ENCODE assay signal across 23 mouse cellular contexts in the genomic region with DNA sequence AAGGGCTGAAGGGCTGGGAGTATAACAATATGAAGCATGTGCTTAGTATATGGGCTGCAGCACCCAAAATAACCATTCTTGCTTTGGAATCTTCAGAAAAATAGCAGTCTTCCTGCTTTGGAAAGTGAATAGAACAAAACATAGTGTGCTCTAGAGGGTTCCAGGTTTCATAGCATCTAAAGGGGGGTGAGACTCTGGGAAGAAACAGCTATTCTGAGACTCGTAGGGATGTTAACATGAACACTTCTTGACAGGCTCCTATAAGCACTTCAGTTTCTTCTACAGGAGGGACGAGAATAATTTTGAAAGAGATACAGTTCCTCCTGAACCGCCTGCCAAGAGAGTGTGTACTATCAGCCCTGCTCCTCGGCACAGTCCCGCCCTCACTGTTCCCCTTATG. TPM values are rescaled to one million over a fixed set of nuclear protein-coding genes. Genes with fewer than 3 reads are reported as not detected.
DNase-seq lines count a peak whose midpoint lies in the region; ATAC-seq and TF ChIP-seq lines count a peak whose summit lies in the region.
"Had no signal": no experiment of that assay in that cellular context is flagged by ENCODE, and none has a peak within 500 bp of the region (broad histone marks: within the 10 kb centered on the region; RNA-seq: fewer than 3 reads in every experiment).

No protein-coding gene starts in this region.

- peaks cover 62% of the 10 kb centered on the region for H3K36me3 ChIP-seq in midbrain, embryonic 12.5 days
- H3K36me3 ChIP-seq in midbrain, embryonic 11.5 days (ENCODE audit: control insufficient read depth, insufficient read depth, low read length): peaks cover 3% of the 10 kb centered on the region; the same call in 1 of the 2 replicates

- no peaks in the 10 kb centered on the region for H3K27me3 ChIP-seq in midbrain, embryonic 12.5 days
- no peaks in the 10 kb centered on the region for H3K27me3 ChIP-seq in midbrain, embryonic 11.5 days (ENCODE audit: control insufficient read depth, insufficient read depth, low read length)
- H3K27me3 ChIP-seq: embryonic facial prominence, embryonic 13.5 days; embryonic facial prominence, embryonic 15.5 days; forebrain, embryonic 13.5 days; forebrain, embryonic 15.5 days had no signal

- TF ChIP-seq POLR2A in cortical plate, adult 2 months (IDR thresholded peaks at IDR 0.05; ENCODE audit: extremely low read depth, insufficient read depth, low read length): no peak

- no peak overlapping the region for H3K9ac ChIP-seq in midbrain, embryonic 12.5 days (replicated peaks)
- H3K9ac ChIP-seq in midbrain, embryonic 11.5 days (ENCODE audit: low read length): no peak overlapping the region
- H3K9ac ChIP-seq: embryonic facial prominence, embryonic 13.5 days; embryonic facial prominence, embryonic 15.5 days; forebrain, embryonic 13.5 days; forebrain, embryonic 15.5 days; forebrain, postnatal 0 days had no signal

- peak overlapping the region; percentile 44; the same call in 1 of the 2 replicates for H3K27ac ChIP-seq in layer of hippocampus, adult 2 months
- H3K27ac ChIP-seq in midbrain, embryonic 12.5 days (replicated peaks): 0 out of 2 replicates have a peak overlapping the region, but pooled peaks have one; percentile 3
- no peak overlapping the region for H3K27ac ChIP-seq in midbrain, embryonic 11.5 days (ENCODE audit: low read depth, low read length)
- H3K27ac ChIP-seq in cortical plate, adult 2 months (ENCODE audit: insufficient read depth, low read length): peak overlapping the region; percentile 76; the same call in 1 of the 2 replicates
- H3K27ac ChIP-seq: embryonic facial prominence, embryonic 13.5 days; embryonic facial prominence, embryonic 15.5 days; forebrain, embryonic 13.5 days; forebrain, embryonic 15.5 days had no signal

- ATAC-seq in midbrain, embryonic 12.5 days (ENCODE audit: low FRiP score, low read depth): no peak
- ATAC-seq in midbrain, embryonic 11.5 days (ENCODE audit: low FRiP score): no peak
- ATAC-seq: forebrain, embryonic 13.5 days; forebrain, embryonic 15.5 days; forebrain, postnatal 0 days had no signal

- no peak for DNase-seq in layer of hippocampus, adult 2 months (ENCODE audit: low spot score in 2 of 2)
- DNase-seq in layer of hippocampus, adult 11-12 months (ENCODE audit: low spot score): no peak
- no peak for DNase-seq in midbrain, embryonic 11.5 days (ENCODE audit: low spot score, missing footprints)
- DNase-seq in telencephalon, adult 2 months (ENCODE audit: low read depth, low spot score): peak; percentile 66
- DNase-seq in thymus, postnatal 0 days (ENCODE audit: low spot score): no peak
- no peak for DNase-seq in layer of hippocampus, postnatal 36 days
- DNase-seq: adrenal gland, adult 2 months; adrenal gland, postnatal 10 days; adrenal gland, postnatal 25 days; cerebellum, adult 11-12 months; cerebellum, adult 2 months; cerebellum, adult 9-10 months; cerebellum, postnatal 10 days; cerebellum, postnatal 25 days; embryo, embryonic 11 days; forebrain, postnatal 0 days had no signal

- TF ChIP-seq CTCF in layer of hippocampus, adult 2 months (conservative IDR thresholded peaks at IDR 0.05): no peak
- no peak for TF ChIP-seq CTCF in cortical plate, adult 2 months (IDR thresholded peaks at IDR 0.05; ENCODE audit: extremely low read depth, insufficient read depth, low read length)

- no peak overlapping the region for H3K4me3 ChIP-seq in layer of hippocampus, adult 2 months
- no peak overlapping the region for H3K4me3 ChIP-seq in midbrain, embryonic 12.5 days
- H3K4me3 ChIP-seq in midbrain, embryonic 11.5 days (ENCODE audit: low read depth, low read length): no peak overlapping the region
- no peak overlapping the region for H3K4me3 ChIP-seq in cortical plate, adult 2 months (ENCODE audit: insufficient read depth, low read length)
- H3K4me3 ChIP-seq: embryonic facial prominence, embryonic 13.5 days; embryonic facial prominence, embryonic 15.5 days; forebrain, embryonic 13.5 days; forebrain, embryonic 15.5 days had no signal

- H3K4me1 ChIP-seq in midbrain, embryonic 12.5 days: no peaks in the 10 kb centered on the region
- no peaks in the 10 kb centered on the region for H3K4me1 ChIP-seq in midbrain, embryonic 11.5 days (ENCODE audit: control insufficient read depth, insufficient read depth, low read length)
- peaks cover 5% of the 10 kb centered on the region; the same call in 1 of the 2 replicates for H3K4me1 ChIP-seq in cortical plate, adult 2 months (ENCODE audit: control insufficient read depth, insufficient read depth, low read length)
- H3K4me1 ChIP-seq: embryonic facial prominence, embryonic 13.5 days; embryonic facial prominence, embryonic 15.5 days; forebrain, embryonic 13.5 days; forebrain, embryonic 15.5 days had no signal

- WGBS in midbrain, embryonic 12.5 days: 94% methylated on average over 5 of the region's 5 CpGs
- 97% methylated on average over 5 of the region's 5 CpGs for WGBS in midbrain, embryonic 11.5 days

- no peaks in the 10 kb centered on the region for H3K9me3 ChIP-seq in midbrain, embryonic 12.5 days
- no peaks in the 10 kb centered on the region for H3K9me3 ChIP-seq in midbrain, embryonic 11.5 days (ENCODE audit: control insufficient read depth, low read length)
- H3K9me3 ChIP-seq: embryonic facial prominence, embryonic 13.5 days; embryonic facial prominence, embryonic 15.5 days; forebrain, embryonic 13.5 days; forebrain, embryonic 15.5 days had no signal

- no peak overlapping the region for H3K4me2 ChIP-seq in midbrain, embryonic 12.5 days (replicated peaks)
- H3K4me2 ChIP-seq in midbrain, embryonic 11.5 days: no peak overlapping the region
- H3K4me2 ChIP-seq: embryonic facial prominence, embryonic 13.5 days; embryonic facial prominence, embryonic 15.5 days; forebrain, embryonic 13.5 days; forebrain, embryonic 15.5 days had no signal

RNA-seq across cellular contexts. Expression of gene 1700003F12Rik, which starts 29.5 kb away (rescaled TPM):
- total RNA-seq in layer of hippocampus, adult 2 months (2021): 1 to 10 TPM in 1 of 2 experiments, not detected in 1; 1.4 TPM
- 2.2 and 3.3 TPM in 2 replicates for polyA plus RNA-seq in midbrain, embryonic 12.5 days (2016; fragmentation: Nextera tagmentation; extraction: Ambion mirVana)
- 2.4 and 2.6 TPM in 2 replicates for polyA plus RNA-seq in midbrain, embryonic 11.5 days (2014; fragmentation: Nextera tagmentation; extraction: Ambion mirVana)
- polyA plus RNA-seq in cortical plate, adult 2 months (2012; rRNA removed): 0.94 and 1.0 TPM in 2 replicates
- polyA plus RNA-seq in thymus, postnatal 0 days (2015; fragmentation: Nextera tagmentation; extraction: Ambion mirVana): 1.1 and 2.6 TPM in 2 replicates
- total RNA-seq in layer of hippocampus, postnatal 36 days (2021): under 1 TPM in 1 of 2 experiments, not detected in 1; 0.99 TPM
- total RNA-seq: adrenal gland, adult 2 months; adrenal gland, postnatal 25 days had no signal

RNA-seq across cellular contexts. Expression of gene Actl10, which starts 34.2 kb away (rescaled TPM):
- not detected for total RNA-seq in layer of hippocampus, adult 2 months (2021)
- polyA plus RNA-seq in midbrain, embryonic 12.5 days (2016; fragmentation: Nextera tagmentation; extraction: Ambion mirVana): 0.60 and 1.1 TPM in 2 replicates
- not detected in 2 replicates for polyA plus RNA-seq in midbrain, embryonic 11.5 days (2014; fragmentation: Nextera tagmentation; extraction: Ambion mirVana)
- polyA plus RNA-seq in cortical plate, adult 2 months (2012; rRNA removed): not detected in 2 replicates
- 0.09 and 0.10 TPM in 2 replicates for polyA plus RNA-seq in thymus, postnatal 0 days (2015; fragmentation: Nextera tagmentation; extraction: Ambion mirVana)
- not detected for total RNA-seq in layer of hippocampus, postnatal 36 days (2021)
- total RNA-seq: adrenal gland, adult 2 months; adrenal gland, postnatal 10 days had no signal
- polyA plus RNA-seq: adrenal gland, adult 2 months; embryonic facial prominence, embryonic 11.5 days had no signal

RNA-seq across cellular contexts. Expression of gene Necab3, which starts 41.3 kb away (rescaled TPM):
- total RNA-seq in layer of hippocampus, adult 2 months (2021): 10 to 100 TPM; 30.0 to 34.9 TPM
- polyA plus RNA-seq in midbrain, embryonic 12.5 days (2016; fragmentation: Nextera tagmentation; extraction: Ambion mirVana): 11.9 and 12.3 TPM in 2 replicates
- 6.1 and 6.9 TPM in 2 replicates for polyA plus RNA-seq in midbrain, embryonic 11.5 days (2014; fragmentation: Nextera tagmentation; extraction: Ambion mirVana)
- 122 and 131 TPM in 2 replicates for polyA plus RNA-seq in cortical plate, adult 2 months (2012; rRNA removed)
- polyA plus RNA-seq in thymus, postnatal 0 days (2015; fragmentation: Nextera tagmentation; extraction: Ambion mirVana): 5.1 TPM in 2 replicates
- total RNA-seq in layer of hippocampus, postnatal 36 days (2021): 10 to 100 TPM; 26.8 to 28.6 TPM

RNA-seq across cellular contexts. Expression of gene E2f1, which starts 52.3 kb away (rescaled TPM):
- 1 to 10 TPM; 5.4 to 5.7 TPM for total RNA-seq in layer of hippocampus, adult 2 months (2021)
- 36.0 and 41.1 TPM in 2 replicates for polyA plus RNA-seq in midbrain, embryonic 12.5 days (2016; fragmentation: Nextera tagmentation; extraction: Ambion mirVana)
- polyA plus RNA-seq in midbrain, embryonic 11.5 days (2014; fragmentation: Nextera tagmentation; extraction: Ambion mirVana): 14.5 and 15.3 TPM in 2 replicates
- 14.2 and 15.2 TPM in 2 replicates for polyA plus RNA-seq in cortical plate, adult 2 months (2012; rRNA removed)
- 14.7 and 16.8 TPM in 2 replicates for polyA plus RNA-seq in thymus, postnatal 0 days (2015; fragmentation: Nextera tagmentation; extraction: Ambion mirVana)
- total RNA-seq in layer of hippocampus, postnatal 36 days (2021): 1 to 10 TPM; 4.9 to 5.8 TPM
